Mouse (Mus musculus): ENCODE data around the gene Aspm.
"Not testable (repeated sequence)": the region's sequence is repeated elsewhere in the genome, so short reads cannot be mapped to it uniquely, and the experiment has no call there.

Aspm gene

DNA sequence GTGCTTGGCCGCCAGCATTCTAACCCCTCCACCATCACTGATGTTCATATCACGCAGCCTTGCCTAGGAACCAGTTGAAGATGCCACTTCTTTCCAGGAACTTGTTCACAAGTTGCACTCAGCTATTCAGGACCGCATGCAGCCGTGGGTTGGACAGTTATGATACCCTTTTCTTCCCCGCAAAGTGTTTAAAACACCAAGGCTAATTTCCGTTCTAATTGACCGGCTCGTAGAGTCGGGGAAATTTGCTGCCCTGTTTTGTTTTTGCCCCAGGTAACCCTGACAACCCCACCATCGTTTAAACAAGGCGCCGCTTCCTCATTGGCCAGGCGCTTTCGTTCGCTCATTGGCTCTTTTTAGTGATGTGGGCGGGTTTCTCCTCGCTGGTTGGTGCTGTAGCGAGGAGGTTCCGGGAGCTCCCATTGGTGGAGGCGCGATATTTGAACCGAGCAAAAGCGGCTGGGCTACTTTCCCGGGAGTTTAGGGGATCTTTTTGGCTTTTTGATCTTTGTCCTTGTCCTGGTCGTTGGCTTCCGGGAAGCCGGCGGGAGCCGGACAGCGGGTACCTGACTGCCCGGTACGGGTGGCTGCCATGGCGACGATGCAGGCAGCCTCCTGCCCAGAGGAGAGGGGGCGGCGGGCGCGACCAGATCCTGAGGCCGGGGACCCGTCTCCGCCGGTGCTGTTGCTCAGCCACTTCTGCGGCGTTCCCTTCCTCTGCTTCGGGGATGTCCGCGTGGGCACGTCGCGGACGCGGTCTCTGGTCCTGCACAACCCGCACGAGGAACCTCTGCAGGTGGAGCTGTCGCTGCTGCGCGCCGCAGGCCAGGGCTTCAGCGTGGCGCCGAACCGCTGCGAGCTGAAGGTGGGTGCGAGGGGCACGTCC, at the start of gene Aspm:
TSS of gene Aspm (plus strand) at position 433 of the 886 bp plus-strand sequence.
- in situ Hi-C loops (cut with MboI): no loop called here

DNA sequence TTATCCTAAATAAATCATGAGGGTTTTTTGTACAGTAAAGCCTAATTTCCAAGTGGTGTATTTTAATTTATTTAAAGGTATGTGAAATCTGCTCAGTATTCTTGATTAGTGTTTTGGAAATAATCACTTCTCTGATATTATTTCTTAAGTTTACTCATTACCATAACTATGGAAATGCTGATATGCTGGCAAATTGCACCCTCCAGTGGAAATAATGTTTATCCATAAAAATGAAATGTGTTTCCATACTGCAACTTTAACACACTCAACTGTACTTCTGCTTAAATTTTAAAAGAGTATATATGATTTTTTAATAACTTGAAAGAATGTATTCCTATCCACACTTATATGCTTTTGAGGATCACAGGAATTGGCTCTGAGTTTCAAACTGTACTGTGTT, 48.8 kb upstream of the Aspm start:
- in situ Hi-C loops (cut with MboI): no loop called here

DNA sequence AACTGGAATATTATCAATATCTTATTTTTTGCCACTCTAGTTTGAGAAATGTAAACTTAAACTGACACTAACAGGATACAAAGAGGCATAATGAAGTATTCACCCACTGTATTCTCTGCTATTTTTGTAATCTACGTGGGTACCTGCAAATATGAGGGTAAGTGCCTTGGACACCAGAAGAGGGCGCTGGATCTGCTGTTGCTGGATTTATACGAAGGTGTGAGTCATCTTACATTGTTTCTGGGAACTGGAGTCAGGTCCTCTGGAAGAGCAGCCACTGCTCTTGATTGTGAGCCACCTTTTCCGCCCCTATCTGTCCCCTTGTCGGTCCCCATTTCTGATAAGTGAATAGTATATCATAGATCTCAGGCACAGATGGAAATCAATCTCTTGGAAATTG, 46.9 kb upstream of the Aspm start:
- in situ Hi-C loops (cut with MboI): no loop called here

DNA sequence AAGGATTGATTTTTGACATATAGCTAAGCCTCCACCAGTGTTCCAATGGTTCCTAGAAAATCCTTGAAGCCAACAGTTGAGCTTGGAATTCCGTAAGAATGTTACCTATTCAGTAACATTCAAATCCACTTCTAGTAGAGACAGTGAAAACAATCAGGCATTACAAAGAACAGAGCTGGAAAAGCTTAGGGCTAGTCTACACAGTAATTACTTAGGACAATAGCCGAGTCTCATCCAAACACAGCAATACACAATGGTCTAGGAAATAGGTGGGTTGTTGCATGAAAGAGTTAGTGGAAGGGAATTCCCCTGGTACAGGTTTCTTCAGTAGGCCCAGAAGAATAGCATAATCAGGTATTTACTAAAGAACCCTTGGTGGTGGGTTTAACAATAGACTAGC, 42.2 kb upstream of the Aspm start:
- in situ Hi-C loops (cut with MboI): not testable (repeated sequence)

DNA sequence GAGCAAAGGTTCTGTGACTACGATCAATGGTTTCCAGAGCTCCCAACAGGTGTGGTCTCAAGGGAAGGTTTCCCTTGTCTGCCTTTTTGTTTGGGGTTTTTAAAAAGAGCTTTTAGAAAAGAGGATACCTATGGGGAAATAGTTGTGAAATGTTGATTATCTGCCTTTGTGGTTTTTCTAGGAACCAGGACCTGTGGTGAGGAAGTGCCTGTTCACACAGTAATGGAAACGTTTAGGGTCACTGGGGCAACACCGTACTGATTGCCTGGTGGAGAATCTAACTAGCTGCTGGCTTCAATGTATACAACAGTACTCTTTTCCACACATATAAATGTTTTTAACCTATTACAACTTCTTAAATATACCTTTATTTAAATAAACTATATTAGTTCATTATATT, 41.1 kb upstream of the Aspm start:
- in situ Hi-C loops (cut with MboI): no loop called here

DNA sequence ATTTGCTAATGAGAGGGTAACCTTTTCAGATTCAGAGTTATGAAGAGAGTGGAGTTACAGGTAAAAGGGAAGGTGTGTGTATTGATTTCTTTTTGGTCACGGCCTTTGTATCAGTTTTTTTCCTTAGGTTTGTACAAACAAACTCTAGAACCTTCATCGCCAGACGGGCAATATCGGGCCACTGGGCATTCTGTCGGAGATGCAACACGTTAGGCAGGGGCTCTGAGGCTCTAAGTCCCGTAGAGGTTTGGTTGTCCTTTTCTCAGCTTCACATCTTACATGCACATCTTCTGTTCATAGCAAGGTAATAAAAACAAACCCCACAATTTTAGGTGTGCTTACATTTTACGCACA, 33.1 kb upstream of the Aspm start:
- in situ Hi-C loops (cut with MboI): no loop called here

DNA sequence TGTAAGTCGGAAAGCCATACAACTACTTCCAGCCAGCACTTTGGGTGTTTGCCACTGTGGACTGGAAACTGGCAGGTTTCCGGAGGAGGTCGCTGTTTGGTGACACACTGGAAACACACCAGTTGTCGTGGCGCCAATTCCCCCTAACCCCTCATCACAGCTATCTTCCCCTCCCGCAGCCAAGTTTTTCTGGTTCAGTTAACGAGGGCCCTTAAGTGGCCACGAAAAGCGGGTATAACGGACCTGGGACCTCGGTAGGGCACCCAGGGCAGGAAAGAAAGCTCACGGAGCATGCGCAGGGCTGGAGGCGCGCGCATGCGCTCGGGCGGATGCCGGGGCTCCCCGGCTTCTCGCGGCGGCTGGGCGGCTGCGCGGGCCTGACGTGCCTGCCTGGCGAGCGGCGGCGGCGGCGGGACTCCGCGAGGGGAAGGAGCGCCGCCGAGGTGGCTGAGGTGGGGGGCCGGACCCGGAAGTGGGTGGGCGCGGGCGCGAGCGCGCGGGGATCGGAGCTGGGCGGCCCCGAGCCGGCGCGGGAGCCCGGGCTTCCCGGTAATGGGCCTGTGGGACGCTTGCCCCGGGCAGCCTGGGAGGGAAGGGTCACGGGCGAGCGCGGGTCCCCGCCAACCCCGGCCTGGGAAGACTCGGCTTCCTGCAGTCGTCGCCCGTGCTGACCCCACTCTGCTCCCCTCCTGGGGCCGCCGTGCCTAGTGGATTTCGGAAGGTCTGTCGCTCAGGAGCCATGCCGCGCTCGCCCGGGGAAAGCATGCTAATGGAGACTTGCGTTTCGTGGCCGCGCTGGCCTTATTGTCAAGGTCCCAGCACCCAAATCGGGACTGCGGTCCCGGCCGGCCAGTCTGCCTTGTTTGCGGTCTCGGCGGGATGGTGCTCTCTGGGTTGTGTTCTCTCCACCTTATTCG, 32.4 kb upstream of the Aspm start, which contains the start of gene Zbtb41:
TSS of gene Zbtb41 (plus strand) at position 414 of the 917 bp plus-strand sequence.
- in situ Hi-C loops (cut with MboI): no loop called here

DNA sequence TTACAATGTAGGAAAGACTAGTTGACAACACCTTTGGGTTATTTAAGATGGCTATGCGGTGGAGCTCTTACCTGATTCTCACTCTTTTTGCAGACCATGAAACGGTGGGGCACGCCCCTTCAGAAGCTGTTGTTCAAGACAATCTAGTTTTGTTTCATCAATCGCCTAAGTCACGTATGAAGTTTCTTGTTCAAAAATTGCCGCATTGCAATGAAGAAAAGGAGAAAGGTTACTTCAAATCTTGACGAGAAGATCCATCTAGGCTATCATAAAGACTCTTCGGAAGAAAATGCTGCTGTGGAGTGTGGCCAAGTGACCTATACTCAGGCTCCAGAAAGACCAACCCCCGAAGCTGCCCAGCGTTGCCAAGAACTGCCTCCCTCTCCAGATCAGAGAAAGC, 31.6 kb upstream of the Aspm start:
- in situ Hi-C loops (cut with MboI): no loop called here

DNA sequence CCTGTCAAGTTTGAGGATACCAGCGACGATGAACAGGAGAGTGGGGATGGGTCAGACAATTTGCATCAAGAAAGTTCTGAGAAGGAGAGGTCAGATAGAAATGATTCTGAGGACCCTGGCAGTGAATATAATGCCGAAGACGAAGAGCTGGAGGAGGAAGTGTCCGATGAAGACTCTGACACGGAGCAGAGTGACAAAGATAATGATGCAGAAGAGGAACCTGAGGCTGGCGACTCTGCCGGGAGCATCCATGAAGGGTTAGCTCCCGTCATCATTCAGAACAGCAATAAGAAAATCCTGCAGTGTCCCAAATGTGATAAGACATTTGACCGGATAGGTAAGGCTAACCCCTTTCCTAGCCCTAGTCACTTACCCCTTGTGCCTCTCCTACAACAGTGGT, 30.6 kb upstream of the Aspm start:
- in situ Hi-C loops (cut with MboI): no loop called here

DNA sequence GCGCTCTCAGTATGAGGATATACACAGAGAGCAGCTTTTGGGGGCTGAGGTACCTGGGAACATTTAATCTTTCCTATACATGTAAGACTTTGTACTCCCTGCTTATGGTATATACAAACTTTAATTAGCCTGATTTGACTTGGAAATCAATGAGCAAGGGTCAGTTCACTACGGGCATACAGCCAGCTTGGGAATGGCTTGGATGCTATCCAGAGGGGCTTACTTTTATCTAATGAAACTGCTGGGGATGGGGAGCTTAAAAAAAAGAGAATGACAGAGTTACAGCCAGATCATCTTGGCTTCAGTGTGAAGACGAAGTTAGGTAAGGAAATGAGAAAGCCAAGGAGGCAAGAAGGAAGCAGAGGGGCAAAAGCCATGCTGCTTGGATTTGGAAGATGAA, 29.6 kb upstream of the Aspm start:
- in situ Hi-C loops (cut with MboI): no loop called here

DNA sequence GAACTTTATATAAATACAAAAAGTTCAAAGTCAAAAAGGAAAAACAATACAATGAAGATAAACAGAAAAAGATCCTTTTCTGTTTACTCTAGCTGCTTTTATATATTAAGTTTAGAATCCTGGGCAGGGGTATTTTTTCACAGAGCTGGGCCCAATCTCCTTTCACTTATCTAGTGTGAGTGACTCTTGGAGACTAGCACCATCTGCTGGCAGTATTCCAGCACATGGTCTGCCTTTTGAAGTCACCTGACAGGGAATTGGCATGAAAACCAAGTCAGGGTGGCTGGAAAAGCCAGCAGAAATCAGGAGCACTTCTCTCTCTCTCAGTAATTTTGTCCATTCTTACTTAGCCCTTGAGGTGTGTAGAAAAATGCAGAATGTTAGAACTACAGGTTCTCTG, 16.2 kb upstream of the Aspm start:
- in situ Hi-C loops (cut with MboI): no loop called here

DNA sequence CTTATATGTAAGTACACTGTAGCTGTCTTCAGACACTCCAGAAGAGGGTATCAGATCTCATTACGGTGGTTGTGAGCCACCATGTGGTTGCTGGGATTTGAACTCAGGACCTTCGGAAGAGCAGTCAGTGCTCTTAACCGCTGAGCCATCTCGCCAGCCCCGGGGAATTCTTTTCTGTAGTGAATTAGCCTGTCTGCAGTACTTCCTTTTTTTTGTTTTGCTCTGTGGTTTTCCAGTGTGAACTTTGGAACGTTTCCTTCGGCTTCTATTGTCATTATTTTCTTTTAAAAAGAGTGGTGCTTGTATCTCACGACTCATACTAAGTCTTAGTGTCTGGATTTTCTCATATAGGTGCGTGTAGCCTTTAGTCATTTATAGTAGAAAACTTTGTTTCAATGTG, 11.5 kb upstream of the Aspm start:
- in situ Hi-C loops (cut with MboI): not testable (repeated sequence)

DNA sequence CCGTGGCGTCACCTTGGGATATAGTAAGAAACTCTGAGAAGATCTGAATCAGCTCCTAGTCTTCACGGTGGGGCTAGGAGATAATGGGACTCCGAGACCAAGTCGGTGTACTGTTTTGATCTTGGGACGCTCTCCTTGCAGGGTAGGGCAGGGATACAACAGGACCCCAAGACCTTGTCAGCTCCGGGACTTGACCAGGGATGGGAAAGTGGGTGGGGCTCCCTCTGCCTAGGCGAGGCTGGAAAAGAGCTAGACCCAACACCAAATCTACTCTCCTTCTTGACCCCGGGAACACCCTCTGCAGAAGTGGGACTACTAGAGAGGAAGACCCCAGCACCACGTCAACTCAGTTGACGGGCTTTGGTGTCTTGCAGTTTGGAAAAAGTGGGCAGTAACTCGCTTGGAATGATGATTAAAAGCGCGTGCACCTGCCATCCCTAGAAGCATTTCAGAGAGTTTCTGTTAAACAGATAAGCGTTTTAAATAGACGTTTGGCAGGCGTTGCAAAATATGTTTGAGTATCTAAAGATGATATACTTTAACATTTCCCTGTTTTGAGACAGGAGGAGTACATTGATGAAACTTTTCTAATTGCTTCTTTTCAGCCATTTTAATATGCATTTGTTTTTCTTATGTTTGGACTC, 776 bp downstream of the Aspm start:
- in situ Hi-C loops (cut with MboI): no loop called here

DNA sequence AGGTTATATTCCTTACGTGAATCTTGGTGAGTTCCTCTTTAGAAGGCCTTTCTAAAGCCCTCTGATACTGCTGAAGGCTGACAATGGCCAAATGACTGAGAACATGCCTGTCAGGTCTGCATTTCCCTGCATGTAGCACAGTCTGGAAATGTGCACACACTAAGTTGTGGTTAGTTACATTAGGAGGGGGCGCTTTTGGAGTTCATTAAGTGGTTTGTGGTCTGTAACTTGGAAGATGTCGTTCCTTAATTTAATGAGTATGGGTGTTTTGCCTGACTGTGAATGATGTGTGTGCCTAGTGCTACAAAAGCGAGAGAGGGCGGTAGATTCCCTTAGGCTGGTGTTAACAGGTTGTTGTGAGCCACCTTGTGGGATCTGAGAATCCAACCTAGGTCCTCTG, 6.2 kb downstream of the Aspm start:
- in situ Hi-C loops (cut with MboI): no loop called here

DNA sequence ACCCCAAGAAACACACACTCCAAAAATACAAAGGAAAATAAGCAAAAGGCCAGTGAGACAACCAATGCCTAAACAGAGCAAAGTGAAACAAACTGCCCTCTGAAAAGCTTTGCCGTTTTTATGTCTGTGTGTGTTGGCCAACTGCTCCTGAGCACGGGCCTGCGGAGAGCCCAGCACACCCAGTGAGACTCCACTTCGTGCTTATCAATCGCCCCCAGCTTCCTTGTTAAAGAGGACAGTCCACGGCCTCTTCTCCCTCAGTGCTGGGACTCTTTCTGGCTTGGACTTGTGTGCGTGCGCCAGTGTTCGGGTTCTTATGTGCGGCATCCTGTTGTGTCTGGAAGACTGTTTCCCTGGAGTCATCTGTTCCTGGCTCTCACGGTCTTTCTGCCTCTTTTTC, 11.4 kb downstream of the Aspm start:
- in situ Hi-C loops (cut with MboI): no loop called here

DNA sequence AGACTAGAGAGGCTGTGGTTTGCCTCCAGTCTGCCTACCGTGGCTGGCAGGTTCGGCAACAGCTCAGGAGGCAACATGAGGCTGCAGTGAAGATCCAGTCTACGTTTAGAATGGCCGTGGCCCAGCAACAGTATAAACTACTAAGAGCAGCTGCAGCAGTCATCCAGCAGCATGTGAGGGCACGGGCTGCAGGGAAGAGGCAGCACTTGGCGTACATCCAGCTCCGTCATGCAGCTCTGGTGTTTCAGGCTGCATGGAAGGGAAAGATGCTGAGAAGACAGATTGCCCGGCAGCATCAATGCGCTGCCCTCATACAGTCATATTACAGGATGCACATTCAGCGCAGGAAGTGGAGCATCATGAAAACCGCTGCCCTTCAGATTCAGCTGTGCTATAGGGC, 24.3 kb downstream of the Aspm start:
- in situ Hi-C loops (cut with MboI): no loop called here

DNA sequence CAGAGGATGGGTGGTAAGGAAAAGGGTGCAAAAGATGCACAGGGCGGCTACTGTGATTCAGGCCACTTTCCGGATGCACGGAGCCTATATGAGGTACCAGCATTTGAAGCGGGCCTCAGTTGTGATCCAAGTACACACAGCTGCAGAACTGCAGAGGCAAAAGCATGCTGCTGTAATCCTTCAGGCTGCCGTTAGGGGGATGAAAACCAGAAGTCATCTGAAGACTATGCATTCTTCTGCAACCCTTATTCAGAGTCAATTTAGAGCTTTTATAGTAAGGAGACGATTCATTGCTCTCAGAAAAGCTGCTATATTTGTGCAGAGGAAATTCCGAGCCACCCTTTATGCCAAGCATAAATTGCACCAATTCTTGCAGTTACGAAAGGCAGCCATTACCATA, 25.7 kb downstream of the Aspm start:
- in situ Hi-C loops (cut with MboI): no loop called here

DNA sequence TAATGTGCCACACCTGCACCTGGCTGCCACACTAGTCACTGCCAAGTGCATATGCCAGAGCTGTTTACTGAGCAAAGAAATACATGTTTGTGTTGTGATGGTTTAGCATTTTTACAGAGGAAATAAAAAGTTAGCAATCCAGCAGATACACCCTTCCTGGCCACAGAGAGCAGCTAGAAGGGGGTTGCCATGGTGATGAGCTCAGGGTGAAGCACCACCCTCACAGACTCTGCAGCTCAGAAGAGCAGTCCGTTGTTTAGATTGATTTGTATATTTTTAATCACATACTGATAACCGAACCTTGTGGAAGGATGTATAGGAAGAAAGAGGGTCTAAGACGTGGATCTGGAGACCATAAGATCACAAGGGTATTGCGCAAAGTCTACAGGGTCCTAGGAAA, 26.6 kb downstream of the Aspm start:
- in situ Hi-C loops (cut with MboI): no loop called here

DNA sequence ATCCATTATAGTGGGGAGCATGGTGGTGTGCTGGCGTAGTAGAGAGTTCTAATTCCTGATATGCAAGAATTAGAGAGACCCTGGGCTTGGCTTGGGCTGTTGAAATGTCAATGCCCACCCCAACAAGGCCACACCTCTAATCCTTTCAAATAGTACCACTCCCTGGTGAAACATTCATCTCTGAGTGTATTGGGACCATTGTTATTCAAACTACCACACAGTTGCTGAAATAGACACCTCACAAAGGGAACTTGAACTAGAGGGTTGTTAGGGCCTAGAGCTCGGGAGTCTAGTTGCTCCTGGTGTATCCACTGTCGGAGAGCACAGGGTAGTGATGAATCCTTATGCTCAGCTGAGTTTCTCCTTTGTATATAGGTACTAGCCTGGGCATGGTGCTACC, 40.1 kb downstream of the Aspm start:
- in situ Hi-C loops (cut with MboI): no loop called here

DNA sequence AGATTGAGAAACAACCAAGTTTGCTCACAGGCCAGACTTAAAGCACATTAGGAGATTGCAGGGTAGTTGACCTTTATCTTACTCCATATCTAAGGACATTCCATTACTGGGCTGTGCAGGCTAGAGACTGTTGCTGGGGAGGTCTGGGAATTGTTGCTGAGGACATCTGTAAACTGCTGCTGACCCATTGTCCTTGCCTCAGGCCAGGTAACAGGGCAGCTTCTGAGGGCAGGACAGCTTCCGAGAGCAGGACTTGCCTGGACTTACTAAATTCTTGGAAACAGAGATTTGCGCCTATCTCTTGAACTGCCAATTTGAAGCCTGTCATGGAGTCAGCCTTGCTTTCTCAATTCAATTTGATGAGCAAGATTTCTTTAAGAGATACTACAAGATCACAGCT, 40.8 kb downstream of the Aspm start:
- in situ Hi-C loops (cut with MboI): no loop called here

DNA sequence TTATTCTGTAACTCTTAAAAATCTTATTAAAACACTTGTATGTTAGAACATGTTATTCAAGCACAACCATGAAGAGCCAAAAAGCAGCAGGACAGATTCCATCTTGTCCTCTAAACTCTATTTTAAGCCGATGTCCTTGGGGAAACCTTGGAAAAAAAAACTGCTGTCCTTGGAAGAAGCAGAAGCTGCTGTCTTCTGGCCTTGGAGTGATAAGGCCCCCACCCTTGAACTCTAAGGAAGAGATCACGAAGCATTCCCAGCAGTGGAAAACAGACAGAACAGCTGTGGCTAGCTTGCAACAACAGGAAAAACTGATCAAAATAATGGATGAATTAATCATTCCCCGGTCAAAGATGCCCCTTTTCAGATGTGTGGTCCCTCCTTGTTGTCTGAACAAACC, 41.6 kb downstream of the Aspm start:
- in situ Hi-C loops (cut with MboI): no loop called here

DNA sequence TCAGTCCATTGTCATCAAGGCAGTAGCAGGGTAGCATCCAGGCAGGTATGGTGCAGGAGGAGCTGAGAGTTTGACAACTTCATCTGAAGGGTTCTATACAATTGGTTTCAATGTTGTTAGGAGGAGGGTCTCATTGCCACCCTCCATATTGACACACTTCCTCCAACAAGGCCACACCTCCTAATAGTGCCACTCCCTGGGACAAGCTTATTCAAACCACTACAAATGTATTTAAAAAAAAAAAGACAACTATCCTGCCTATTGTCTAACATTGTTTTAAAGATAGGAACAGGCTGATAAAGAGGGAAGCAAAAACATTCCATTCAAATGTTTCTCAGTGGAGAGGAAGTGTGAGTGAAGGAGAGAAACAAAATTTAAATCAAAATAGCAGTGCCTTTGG, 45.2 kb downstream of the Aspm start:
- in situ Hi-C loops (cut with MboI): no loop called here

Data from mature B cell (primary cell).